Mouse (Mus musculus) heart, embryonic 13.5 days (tissue): ENCODE results near the gene Gsdma. TPM values are rescaled to one million over a fixed set of nuclear protein-coding genes. Genes with fewer than 3 reads are reported as not detected.
"Not testable (repeated sequence)": the region's sequence is repeated elsewhere in the genome, so short reads cannot be mapped to it uniquely, and the experiment has no call there.

Source experiments
- ATAC-seq: fragments of 200-750 bp; cut with Nextera tagmentation; 2 replicates; pipeline ENCODE4 v1.8.0; 2017; ENCODE audit warnings: moderate TSS enrichment; ENCODE audit not compliant: insufficient number of reproducible peaks, low FRiP score, low TSS enrichment; ENCODE audit errors: extremely low read depth
- H3K27ac ChIP-seq: fragments of 300-500 bp; sonication (generic); replicated peaks from 2 replicates; pipeline ENCODE4 v1.5.1; 2015; ENCODE audit warnings: moderate library complexity, mild to moderate bottlenecking, inconsistent platforms
- H3K27me3 ChIP-seq: fragments of 300-500 bp; sonication (generic); replicated peaks from 2 replicates; pipeline ENCODE4 v1.6.1; 2015; ENCODE audit warnings: mild to moderate bottlenecking, inconsistent platforms
- H3K36me3 ChIP-seq: fragments of 300-500 bp; sonication (generic); 2 replicates; pipeline ENCODE4 v1.6.1; 2015; ENCODE audit warnings: mild to moderate bottlenecking, inconsistent platforms
- H3K4me1 ChIP-seq: fragments of 300-500 bp; sonication (generic); 2 replicates; pipeline ENCODE4 v1.6.1; 2015; ENCODE audit warnings: inconsistent platforms
- H3K4me2 ChIP-seq: fragments of 300-500 bp; sonication (generic); 2 replicates; pipeline ENCODE4 v1.6.1; 2015; ENCODE audit warnings: inconsistent platforms, mild to moderate bottlenecking, moderate library complexity
- H3K4me3 ChIP-seq: fragments of 300-500 bp; sonication (generic); 2 replicates; pipeline ENCODE4 v1.5.1; 2015; ENCODE audit warnings: moderate library complexity, mild to moderate bottlenecking, inconsistent platforms
- H3K9ac ChIP-seq: fragments of 300-500 bp; sonication (generic); 2 replicates; pipeline ENCODE4 v1.6.1; 2015; ENCODE audit warnings: inconsistent platforms, mild to moderate bottlenecking, moderate library complexity
- H3K9me3 ChIP-seq: fragments of 300-500 bp; sonication (generic); 2 replicates; pipeline ENCODE4 v1.6.1; 2016; ENCODE audit warnings: inconsistent platforms
- WGBS: fragments of 180-500 bp; shearing (Covaris S2); methylation state at CpG from one replicate; pipeline ENCODE4 v1.1.7; 2015; ENCODE audit warnings: mixed read lengths; 5-methylcytosine and 5-hydroxymethylcytosine counted together
- polyA plus RNA-seq: library from polyadenylated mRNA; unstranded; fragments of >200 nt; fragmentation: Nextera tagmentation; extraction: Ambion mirVana; gene quantifications from 2 replicates; pipeline ENCODE4 v1.2.1, GENCODE M21; 2015

The Gsdma gene
- polyA plus RNA-seq, 1 experiment from 2014 or later: 0.12 TPM

DNA sequence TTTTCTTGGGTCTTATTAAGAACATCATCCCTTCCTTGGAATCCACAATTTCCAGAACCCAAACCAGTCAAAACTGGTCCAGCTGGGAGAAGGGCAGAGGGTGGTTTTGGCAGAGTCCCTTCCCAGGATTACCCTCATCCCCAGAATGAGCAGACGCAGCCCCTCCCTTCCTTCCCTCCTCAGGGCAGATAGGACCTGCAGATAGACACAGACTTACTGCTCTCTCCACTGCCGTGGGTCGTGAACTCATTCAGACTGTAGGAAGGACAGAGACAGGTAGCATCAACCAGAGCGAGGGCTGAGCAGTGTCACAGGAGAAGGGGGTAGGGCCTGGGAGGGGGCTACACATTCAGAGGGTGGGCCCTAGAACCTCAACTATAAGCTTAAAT, 46.9 kb downstream of the Gsdma start:
- Histone ChIP-seq H3K9ac (no peak overlapping the region), H3K27me3 (no peaks in the 10 kb centered on the region), H3K9me3 (no peaks in the 10 kb centered on the region), H3K4me2 (no peak overlapping the region), H3K36me3 (peaks cover 84% of the 10 kb centered on the region), H3K4me1 (peaks cover 43% of the 10 kb centered on the region), H3K27ac (peak overlapping the region; percentile 60), H3K4me3 (no peak overlapping the region)
- 60% methylated on average over 4 of the region's 4 CpGs for WGBS
- no peak for ATAC-seq

DNA sequence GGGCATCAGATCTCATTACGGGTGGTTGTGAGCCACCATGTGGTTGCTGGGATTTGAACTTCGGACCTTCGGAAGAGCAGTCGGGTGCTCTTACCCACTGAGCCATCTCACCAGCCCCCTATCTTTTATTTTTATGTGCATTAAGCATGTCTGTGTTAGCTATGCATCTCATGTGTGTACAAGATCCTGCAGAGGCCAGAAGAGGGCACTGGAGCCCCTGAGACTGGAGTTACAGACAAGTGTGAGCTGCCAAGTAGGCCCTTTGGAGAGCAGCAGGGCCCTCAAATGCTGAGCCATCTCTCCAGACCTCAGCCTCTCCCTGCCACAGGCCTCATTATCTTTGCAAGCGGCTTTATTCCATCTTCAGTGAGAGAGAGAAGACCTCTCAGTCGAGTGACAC, 47.9 kb downstream of the Gsdma start:
- not testable (repeated sequence) for H3K9ac ChIP-seq, H3K4me3 ChIP-seq, ATAC-seq, H3K4me2 ChIP-seq, H3K27ac ChIP-seq, H3K27me3 ChIP-seq, H3K9me3 ChIP-seq
- Histone ChIP-seq H3K36me3 (peaks cover 84% of the 10 kb centered on the region), H3K4me1 (peaks cover 42% of the 10 kb centered on the region)
- WGBS: 83% methylated on average over 6 of the region's 6 CpGs

DNA sequence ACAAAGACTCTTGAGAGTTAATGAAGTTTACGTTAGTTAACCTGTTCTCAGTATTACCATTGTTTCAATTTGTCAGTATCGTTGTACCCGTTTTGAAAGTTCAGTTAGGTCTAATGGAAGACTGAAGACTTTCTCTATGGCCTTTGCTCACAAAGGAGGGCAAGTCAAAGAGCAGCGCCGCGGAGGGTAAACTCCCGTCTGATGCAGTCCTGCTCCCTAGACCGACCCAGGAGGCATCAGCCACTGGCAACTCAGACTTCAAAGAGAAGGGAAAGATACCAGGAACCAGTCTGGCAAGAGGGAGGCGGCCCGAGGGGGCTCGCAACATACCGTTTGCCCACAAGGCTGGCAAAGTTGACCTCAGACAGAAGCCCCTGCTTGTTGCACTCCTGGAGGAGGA, 49.6 kb downstream of the Gsdma start:
- Histone ChIP-seq H3K9ac (no peak overlapping the region), H3K4me1 (peaks cover 35% of the 10 kb centered on the region), H3K27ac (no peak overlapping the region), H3K4me2 (no peak overlapping the region), H3K9me3 (no peaks in the 10 kb centered on the region), H3K36me3 (peaks cover 87% of the 10 kb centered on the region), H3K4me3 (no peak overlapping the region), H3K27me3 (no peaks in the 10 kb centered on the region)
- no peak for ATAC-seq
- 85% methylated on average over 12 of the region's 12 CpGs for WGBS

DNA sequence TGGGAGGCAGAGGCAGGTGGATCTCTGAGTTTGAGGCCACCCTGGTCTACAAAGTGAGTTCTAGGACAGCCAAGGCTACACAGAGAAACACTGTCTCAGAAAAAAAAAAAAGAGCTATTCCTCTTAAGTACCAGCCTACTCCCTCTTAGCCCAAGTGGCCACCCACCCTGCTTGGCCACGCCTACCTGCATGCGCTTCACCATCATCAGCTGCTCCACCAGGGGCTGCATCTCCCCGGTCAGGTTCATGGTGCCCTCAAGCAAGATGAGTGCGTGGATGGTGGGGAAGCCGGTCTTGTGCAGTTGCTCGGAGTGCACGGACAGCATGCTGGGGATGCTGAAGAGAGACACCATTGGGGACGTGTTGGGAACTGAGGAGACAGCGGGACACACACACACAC, 51.8 kb downstream of the Gsdma start:
- H3K27me3 ChIP-seq: no peaks in the 10 kb centered on the region
- no peak overlapping the region for H3K9ac ChIP-seq
- no peaks in the 10 kb centered on the region for H3K9me3 ChIP-seq
- no peak for ATAC-seq
- no peak overlapping the region for H3K27ac ChIP-seq
- no peak overlapping the region for H3K4me3 ChIP-seq
- 90% methylated on average over 9 of the region's 9 CpGs for whole genome bisulfite sequencing
- peaks cover 21% of the 10 kb centered on the region for H3K4me1 ChIP-seq
- peaks cover 71% of the 10 kb centered on the region for H3K36me3 ChIP-seq
- H3K4me2 ChIP-seq: no peak overlapping the region

DNA sequence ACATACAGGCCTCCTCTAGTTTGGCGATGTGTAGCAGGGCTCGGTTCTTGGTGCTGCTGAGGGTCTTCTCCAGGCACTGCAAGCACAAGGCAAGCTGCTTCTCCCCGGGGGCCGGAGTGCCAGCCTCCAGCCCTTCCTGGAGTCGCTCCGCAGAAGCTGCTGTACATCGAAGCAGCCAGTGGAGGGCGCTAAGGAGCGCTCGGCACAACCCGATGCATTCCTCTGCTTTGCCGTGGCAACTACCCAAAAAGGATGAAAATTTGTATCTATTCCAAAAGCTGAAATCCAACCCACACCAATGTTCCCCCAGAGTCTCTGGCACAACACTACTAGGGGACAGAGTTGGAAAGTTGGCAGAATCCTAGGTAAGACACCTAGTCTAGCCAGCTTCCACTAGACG, 53.8 kb downstream of the Gsdma start:
- ATAC-seq: no peak
- peaks cover 35% of the 10 kb centered on the region for H3K4me1 ChIP-seq
- H3K9me3 ChIP-seq: no peaks in the 10 kb centered on the region
- no peak overlapping the region for H3K4me3 ChIP-seq
- H3K27ac ChIP-seq: no peak overlapping the region
- no peaks in the 10 kb centered on the region for H3K27me3 ChIP-seq
- H3K4me2 ChIP-seq: no peak overlapping the region
- H3K36me3 ChIP-seq: peaks cover 61% of the 10 kb centered on the region
- 20% methylated on average over 13 of the region's 13 CpGs for WGBS
- H3K9ac ChIP-seq: no peak overlapping the region

DNA sequence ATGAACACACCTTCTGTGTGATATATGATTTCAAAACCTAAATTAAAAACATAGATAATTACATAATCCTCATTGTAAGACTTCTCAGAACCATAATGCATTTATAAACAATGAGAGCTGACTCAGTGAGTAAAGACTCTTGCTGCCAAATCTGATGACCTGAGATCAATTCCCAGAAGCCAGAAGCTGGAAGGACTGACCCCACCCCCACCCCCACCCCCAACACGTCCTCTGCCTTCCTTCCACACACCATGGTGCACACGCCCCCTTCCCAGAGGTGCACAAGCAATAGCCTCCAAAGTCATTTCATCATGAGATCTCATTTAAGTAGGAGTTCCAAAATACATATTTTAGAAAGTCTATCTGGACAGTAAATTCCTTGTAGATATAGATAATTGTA, 56.6 kb downstream of the Gsdma start:
- Histone ChIP-seq H3K4me1 (peaks cover 35% of the 10 kb centered on the region), H3K27ac (peak overlapping the region; percentile 78), H3K9me3 (no peaks in the 10 kb centered on the region), H3K27me3 (no peaks in the 10 kb centered on the region), H3K4me2 (no peak overlapping the region), H3K9ac (no peak overlapping the region), H3K4me3 (no peak overlapping the region), H3K36me3 (peaks cover 53% of the 10 kb centered on the region)
- ATAC-seq: no peak
- 56% methylated on average over 2 of the region's 2 CpGs for WGBS

DNA sequence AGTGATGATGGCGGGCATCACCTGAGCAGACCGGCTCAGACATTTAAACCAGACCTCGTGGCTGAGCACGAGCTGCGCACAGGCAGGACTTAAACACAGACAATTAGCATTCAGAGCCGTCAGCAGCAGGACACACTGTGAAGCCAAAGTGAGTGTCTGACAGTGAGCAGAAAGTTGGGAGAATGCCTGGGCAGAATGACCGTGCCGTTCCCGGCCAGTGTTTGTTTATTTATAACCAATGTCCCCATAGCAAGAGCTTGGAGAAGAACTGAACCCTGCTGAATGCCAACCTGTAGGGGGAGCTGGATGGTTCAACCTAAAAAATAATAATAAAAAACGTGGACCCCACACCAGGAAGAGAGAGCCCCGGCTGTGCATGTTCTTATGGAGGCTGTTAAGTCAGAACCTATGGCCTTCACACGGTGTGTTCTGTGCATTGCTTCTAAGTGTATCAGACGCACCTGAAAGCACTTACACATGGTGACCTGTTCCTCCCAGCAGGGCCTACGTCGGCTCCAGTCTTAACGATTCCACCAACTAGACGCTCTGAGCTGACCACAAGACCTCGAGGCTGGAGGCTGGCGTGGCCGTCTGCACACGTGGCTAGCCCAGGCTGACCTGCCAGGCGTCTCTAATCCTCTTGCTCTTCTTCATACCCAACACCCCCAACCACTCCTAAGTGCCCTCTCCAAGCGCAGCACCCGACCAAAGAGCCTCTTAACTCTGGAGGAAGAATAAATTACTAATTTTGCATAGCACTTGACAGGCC, 57.5 kb downstream of the Gsdma start:
- Histone ChIP-seq H3K27me3 (no peaks in the 10 kb centered on the region), H3K4me2 (peak overlapping the region; percentile 47), H3K9ac (peak overlapping the region; percentile 64), H3K36me3 (peaks cover 52% of the 10 kb centered on the region), H3K4me3 (0 out of 2 replicates have a peak overlapping the region, but pooled peaks have one; percentile 0), H3K9me3 (no peaks in the 10 kb centered on the region), H3K4me1 (peaks cover 35% of the 10 kb centered on the region), H3K27ac (peak overlapping the region; percentile 78)
- ATAC-seq: no peak
- WGBS: 47% methylated on average over 24 of the region's 24 CpGs

DNA sequence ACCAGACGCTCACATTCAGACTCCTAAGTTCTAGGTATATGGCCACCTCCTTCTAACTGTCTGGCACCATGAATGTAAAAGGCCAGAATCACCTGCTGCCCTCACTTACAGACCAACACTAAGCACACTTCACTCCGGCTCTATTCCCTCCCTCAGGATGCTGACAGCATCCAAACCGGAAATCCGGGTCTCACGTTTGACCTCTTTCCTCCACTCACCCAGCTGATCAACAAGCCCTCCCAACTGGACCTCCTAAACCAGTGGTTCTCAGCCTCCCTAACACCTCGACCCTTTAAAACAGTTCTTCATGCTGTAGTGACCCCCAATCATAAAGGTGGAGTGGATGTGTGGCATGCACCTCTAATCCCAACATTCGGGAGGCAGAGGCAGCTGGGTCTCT, 58.9 kb downstream of the Gsdma start:
- no peak overlapping the region for H3K4me2 ChIP-seq

DNA sequence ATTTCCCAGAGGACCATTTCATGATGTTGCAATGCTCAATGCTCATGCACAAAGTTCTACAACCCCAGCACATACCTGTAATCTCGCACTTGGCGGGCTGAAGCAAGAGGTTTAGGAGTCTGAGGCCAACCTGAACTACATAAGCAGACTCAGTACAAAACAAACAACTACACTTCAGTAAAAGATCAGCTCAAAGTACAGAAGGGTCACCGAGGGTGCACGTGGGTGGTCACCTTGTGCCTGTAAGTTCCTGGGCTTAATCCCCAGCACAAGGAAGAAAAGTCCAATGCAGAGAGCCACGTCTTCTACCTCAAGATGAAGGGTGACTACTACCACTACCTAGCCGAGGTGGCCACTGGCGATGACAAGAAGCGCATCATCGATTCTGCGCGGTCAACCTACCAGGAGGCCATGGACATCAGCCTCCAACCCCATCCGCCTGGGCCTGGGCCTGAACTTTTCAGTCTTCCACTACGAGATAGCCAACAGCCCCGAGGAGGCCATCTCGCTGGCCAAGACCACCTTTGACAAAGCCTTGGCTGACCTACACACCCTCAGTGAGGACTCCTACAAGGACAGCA, 61.9 kb downstream of the Gsdma start:
- Histone ChIP-seq H3K27ac (no peak overlapping the region), H3K9me3 (no peaks in the 10 kb centered on the region), H3K4me1 (peaks cover 25% of the 10 kb centered on the region), H3K4me2 (no peak overlapping the region), H3K4me3 (no peak overlapping the region), H3K27me3 (no peaks in the 10 kb centered on the region), H3K9ac (no peak overlapping the region), H3K36me3 (peaks cover 40% of the 10 kb centered on the region)
- WGBS: 91% methylated on average over 15 of the region's 15 CpGs
- no peak for ATAC-seq

More for the DNA sequence above, 58.9 kb downstream of the Gsdma start:
- Histone ChIP-seq H3K9me3 (no peaks in the 10 kb centered on the region), H3K9ac (no peak overlapping the region), H3K27ac (no peak overlapping the region), H3K36me3 (peaks cover 49% of the 10 kb centered on the region), H3K27me3 (no peaks in the 10 kb centered on the region), H3K4me3 (no peak overlapping the region), H3K4me1 (peaks cover 30% of the 10 kb centered on the region)
- no peak for ATAC-seq
- 67% methylated on average over 7 of the region's 7 CpGs for WGBS

Other genes with a start within 250 kb of the Gsdma start
- 93.8 and 113 TPM in 2 replicates for gene Mien1, start 225.4 kb upstream of the Gsdma start, polyA plus RNA-seq
- gene Grb7, start 218.0 kb upstream of the Gsdma start, polyA plus RNA-seq: 2.2 and 2.9 TPM in 2 replicates
- 0.13 TPM in 1 of 2 replicates, not detected in the other for gene Ikzf3, start 118.3 kb upstream of the Gsdma start, polyA plus RNA-seq
- gene Zpbp2, start 113.3 kb upstream of the Gsdma start, polyA plus RNA-seq: 0.15 and 0.34 TPM in 2 replicates
- 63.4 and 76.8 TPM in 2 replicates for gene Ormdl3, start 77.0 kb upstream of the Gsdma start, polyA plus RNA-seq
- gene Lrrc3c, start 66.1 kb upstream of the Gsdma start, polyA plus RNA-seq: not detected in 2 replicates
- gene Gm12355, start 38.7 kb upstream of the Gsdma start, polyA plus RNA-seq: 0.28 and 0.55 TPM in 2 replicates
- gene Gsdma3, start 38.0 kb upstream of the Gsdma start, polyA plus RNA-seq: not detected in 2 replicates
- not detected in 2 replicates for gene Gsdma2, start 17.6 kb upstream of the Gsdma start, polyA plus RNA-seq
- gene Psmd3, start 18.2 kb downstream of the Gsdma start, polyA plus RNA-seq: 165 and 167 TPM in 2 replicates
- gene Csf3, start 36.9 kb downstream of the Gsdma start, polyA plus RNA-seq: not detected in 2 replicates
- 35.1 and 37.4 TPM in 2 replicates for gene Med24, start 65.1 kb downstream of the Gsdma start, polyA plus RNA-seq
- 30.0 and 32.0 TPM in 2 replicates for gene Thra, start 76.3 kb downstream of the Gsdma start, polyA plus RNA-seq
- 5.9 and 6.4 TPM in 2 replicates for gene Nr1d1, start 111.0 kb downstream of the Gsdma start, polyA plus RNA-seq
- gene Msl1, start 131.2 kb downstream of the Gsdma start, polyA plus RNA-seq: 14.6 and 15.7 TPM in 2 replicates
- 22.3 and 23.1 TPM in 2 replicates for gene Casc3, start 140.6 kb downstream of the Gsdma start, polyA plus RNA-seq
- 0.64 and 0.98 TPM in 2 replicates for gene Rapgefl1, start 172.4 kb downstream of the Gsdma start, polyA plus RNA-seq
- 2.3 and 2.6 TPM in 2 replicates for gene Wipf2, start 199.3 kb downstream of the Gsdma start, polyA plus RNA-seq
- gene Cdc6, start 243.4 kb downstream of the Gsdma start, polyA plus RNA-seq: 21.1 and 22.9 TPM in 2 replicates